Mouse (Mus musculus) adrenal gland, adult (tissue): ENCODE results near the gene Zfp213.
"Not testable (repeated sequence)": the region's sequence is repeated elsewhere in the genome, so short reads cannot be mapped to it uniquely, and the experiment has no call there.

Source experiments
- DNase-seq, 2 experiments: peaks; one replicate each; pipeline ENCODE4 v3.0.0; 2022 to 2023; ENCODE audit warnings: low spot score in 1 of 2; ENCODE audit not compliant: inconsistent age in 2 of 2

Gene Zfp213

GRCm38 (mm10) chr17:23546333-23546701 lies 17.7 kb downstream of the Zfp213 start:
- no peak for DNase-seq

- DNase-seq: no peak
Measured at GRCm38 (mm10) chr17:23545841-23546240, 18.2 kb downstream of the Zfp213 start.

- peak in 1 of 2 experiments; percentile 19 for DNase-seq
Measured at GRCm38 (mm10) chr17:23544766-23545165, 19.3 kb downstream of the Zfp213 start.

- DNase-seq: no peak
Measured at GRCm38 (mm10) chr17:23543983-23544382, 20.1 kb downstream of the Zfp213 start.

- DNase-seq: peak in 1 of 2 experiments; percentile 22
Measured at GRCm38 (mm10) chr17:23543325-23543724, 20.7 kb downstream of the Zfp213 start.

- peak in 1 of 2 experiments; percentile 16 for DNase-seq
Measured at GRCm38 (mm10) chr17:23542835-23543234, 21.2 kb downstream of the Zfp213 start.

GRCm38 (mm10) chr17:23542004-23542720 lies 21.9 kb downstream of the Zfp213 start:
- peak in 1 of 2 experiments; percentile 21 for DNase-seq

GRCm38 (mm10) chr17:23540605-23541475 lies 23.2 kb downstream of the Zfp213 start:
- peak in 1 of 2 experiments; percentile 67 for DNase-seq

- no peak for DNase-seq
Measured at GRCm38 (mm10) chr17:23540106-23540505, 23.9 kb downstream of the Zfp213 start.

GRCm38 (mm10) chr17:23539608-23540007 lies 24.4 kb downstream of the Zfp213 start:
- no peak for DNase-seq

- peak in 1 of 2 experiments; percentile 32 for DNase-seq
Measured at GRCm38 (mm10) chr17:23538299-23539015, 25.6 kb downstream of the Zfp213 start.

GRCm38 (mm10) chr17:23537554-23538255 lies 26.3 kb downstream of the Zfp213 start:
- peak in 1 of 2 experiments; percentile 21 for DNase-seq

- DNase-seq: peak in 1 of 2 experiments; percentile 35
Measured at GRCm38 (mm10) chr17:23535046-23535788, 28.8 kb downstream of the Zfp213 start.

GRCm38 (mm10) chr17:23533591-23534490 lies 30.2 kb downstream of the Zfp213 start:
- DNase-seq: not testable (repeated sequence)

GRCm38 (mm10) chr17:23531408-23531807 lies 32.6 kb downstream of the Zfp213 start:
- DNase-seq: not testable (repeated sequence)

GRCm38 (mm10) chr17:23522941-23523732 lies 40.9 kb downstream of the Zfp213 start:
- DNase-seq: not testable (repeated sequence)

- DNase-seq: no peak
Measured at GRCm38 (mm10) chr17:23518701-23519423, 45.2 kb downstream of the Zfp213 start.
